Mouse (Mus musculus): ENCODE data around the gene Bend3.

DNA sequence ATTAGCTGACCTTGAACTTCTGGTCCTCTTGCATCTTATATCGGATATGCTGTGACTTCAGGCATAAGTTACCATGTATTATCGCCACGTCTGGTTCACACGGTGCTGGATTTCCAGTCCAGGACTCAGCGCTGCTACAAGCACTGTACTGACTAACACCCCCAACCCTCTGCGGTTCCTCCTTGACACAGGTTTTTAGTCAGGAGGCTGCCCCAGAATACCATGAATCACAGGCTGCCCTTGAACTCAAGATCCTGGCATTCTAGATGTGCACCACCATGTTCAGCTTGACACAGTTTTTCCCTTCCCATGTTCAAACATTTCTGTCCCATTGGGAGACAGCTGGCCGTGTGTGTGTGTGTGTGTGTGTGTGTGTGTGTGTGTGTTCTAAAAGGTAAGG is 10.5 kb downstream of the Bend3 start:
- TF ChIP-seq CTCF (IDR thresholded peaks at IDR 0.05; ENCODE audit: control insufficient read depth, insufficient read depth, low read length) (no peak), POLR2A (IDR thresholded peaks at IDR 0.05; ENCODE audit: borderline replicate concordance, control insufficient read depth, low read depth, low read length) (no peak)
